17 mouse cellular contexts compared by ENCODE assay signal in genomic region chr14:124266977-124267376, GRCm38 (mm10).
DNase-seq lines count a peak whose midpoint lies in the region; ATAC-seq lines count a peak whose summit lies in the region.
"Had no signal": no experiment of that assay in that cellular context is flagged by ENCODE, and none has a peak within 500 bp of the region (broad histone marks: within the 10 kb centered on the region; RNA-seq: fewer than 3 reads in every experiment).

No protein-coding gene starts in this region.

- DNase-seq in cerebellum, postnatal 14 days, result peak; percentile 21 to 23
- no peak for DNase-seq in cerebellum, postnatal 4 days (ENCODE audit: low spot score in 2 of 2)
- DNase-seq in kidney, postnatal 4 days, result peak; percentile 3 to 8
- peak; percentile 2 for DNase-seq in ES-CJ7 (ENCODE audit: low read depth, low spot score)
- peak; percentile 11 for DNase-seq in embryonic facial prominence, embryonic 10.5 days (ENCODE audit: low spot score)
- DNase-seq in ovary, postnatal 36 days (ENCODE audit: low spot score), result no peak
- DNase-seq: cerebellum, adult 11-12 months; heart, postnatal 10 days; lung, adult 18-20 months; retina, postnatal 1 day; thymus, postnatal 4 days had no signal

- H3K27ac ChIP-seq in kidney, embryonic 15.5 days, result no peak overlapping the region
- no peak overlapping the region for H3K27ac ChIP-seq in embryonic facial prominence, embryonic 10.5 days (replicated peaks)
- H3K27ac ChIP-seq: embryonic facial prominence, embryonic 13.5 days; forebrain, embryonic 10.5 days; hindbrain, embryonic 15.5 days; midbrain, embryonic 15.5 days; neural tube, embryonic 13.5 days had no signal

- H3K4me2 ChIP-seq in kidney, embryonic 15.5 days, result no peak overlapping the region
- H3K4me2 ChIP-seq: embryonic facial prominence, embryonic 13.5 days; hindbrain, embryonic 15.5 days; midbrain, embryonic 15.5 days; neural tube, embryonic 13.5 days had no signal

- H3K4me1 ChIP-seq in kidney, embryonic 15.5 days, result no peaks in the 10 kb centered on the region
- no peaks in the 10 kb centered on the region for H3K4me1 ChIP-seq in embryonic facial prominence, embryonic 10.5 days
- H3K4me1 ChIP-seq: embryonic facial prominence, embryonic 13.5 days; forebrain, embryonic 10.5 days; hindbrain, embryonic 15.5 days; midbrain, embryonic 15.5 days; neural tube, embryonic 13.5 days had no signal

- no peaks in the 10 kb centered on the region for H3K9me3 ChIP-seq in kidney, embryonic 15.5 days (replicated peaks)
- no peaks in the 10 kb centered on the region for H3K9me3 ChIP-seq in embryonic facial prominence, embryonic 10.5 days
- H3K9me3 ChIP-seq: embryonic facial prominence, embryonic 13.5 days; forebrain, embryonic 10.5 days; hindbrain, embryonic 15.5 days; midbrain, embryonic 15.5 days; neural tube, embryonic 13.5 days had no signal

- H3K36me3 ChIP-seq in kidney, embryonic 15.5 days, result no peaks in the 10 kb centered on the region
- H3K36me3 ChIP-seq in embryonic facial prominence, embryonic 10.5 days (replicated peaks), result no peaks in the 10 kb centered on the region
- H3K36me3 ChIP-seq: embryonic facial prominence, embryonic 13.5 days; forebrain, embryonic 10.5 days; hindbrain, embryonic 15.5 days; midbrain, embryonic 15.5 days; neural tube, embryonic 13.5 days had no signal

- H3K9ac ChIP-seq in kidney, embryonic 15.5 days, result no peak overlapping the region
- H3K9ac ChIP-seq: embryonic facial prominence, embryonic 13.5 days; hindbrain, embryonic 15.5 days; midbrain, embryonic 15.5 days; neural tube, embryonic 13.5 days had no signal

- no peaks in the 10 kb centered on the region for H3K27me3 ChIP-seq in kidney, embryonic 15.5 days
- no peaks in the 10 kb centered on the region for H3K27me3 ChIP-seq in embryonic facial prominence, embryonic 10.5 days (replicated peaks; ENCODE audit: low read depth, poor library complexity, severe bottlenecking)
- H3K27me3 ChIP-seq: embryonic facial prominence, embryonic 13.5 days; hindbrain, embryonic 15.5 days; midbrain, embryonic 15.5 days; neural tube, embryonic 13.5 days had no signal

- no peak overlapping the region for H3K4me3 ChIP-seq in kidney, embryonic 15.5 days (replicated peaks)
- no peak overlapping the region for H3K4me3 ChIP-seq in embryonic facial prominence, embryonic 10.5 days
- H3K4me3 ChIP-seq: embryonic facial prominence, embryonic 13.5 days; forebrain, embryonic 10.5 days; hindbrain, embryonic 15.5 days; midbrain, embryonic 15.5 days; neural tube, embryonic 13.5 days had no signal

- no peak for ATAC-seq in kidney, embryonic 15.5 days (replicated peaks; ENCODE audit: low FRiP score)
- ATAC-seq: midbrain, embryonic 15.5 days had no signal

Comparison
In these comparisons a context has a peak if more than half of its experiments do, and no peak if none do; other contexts are left out.
1. DNase-seq: peak in cerebellum, postnatal 14 days (2 of 2), kidney, postnatal 4 days (2 of 2), ES-CJ7 (single experiment) and embryonic facial prominence, embryonic 10.5 days (single experiment); none in cerebellum, postnatal 4 days (0 of 2) and ovary, postnatal 36 days (single experiment).